Mouse (Mus musculus): ENCODE measurements at regions not wholly inside any gene's neighbourhood (a gene's known extent, or its start where the extent isn't known, plus 50 kb on each side); places are given as distances from the start of the nearest gene placed in this dataset.

- DNase-seq: no peak
Measured at GRCm38 (mm10) chr4:56036334-56036733, 504.1 kb upstream of the Klf4 start.

- DNase-seq: no peak
Measured at GRCm38 (mm10) chr4:56035543-56035942, 503.3 kb upstream of the Klf4 start.

- DNase-seq: no peak
Measured at GRCm38 (mm10) chr4:56028441-56028840, 496.2 kb upstream of the Klf4 start.

- no peak for DNase-seq
Measured at GRCm38 (mm10) chr4:56027258-56027657, 495.0 kb upstream of the Klf4 start.

- no peak for DNase-seq
Measured at GRCm38 (mm10) chr4:56024478-56024877, 492.2 kb upstream of the Klf4 start.

- no peak for DNase-seq
Measured at GRCm38 (mm10) chr4:56018212-56018611, 485.9 kb upstream of the Klf4 start.

GRCm38 (mm10) chr4:56015481-56015880, 483.2 kb upstream of the Klf4 start:
- DNase-seq: no peak

- DNase-seq: no peak
Measured at GRCm38 (mm10) chr4:56008287-56008686, 476.0 kb upstream of the Klf4 start.

GRCm38 (mm10) chr4:56004227-56004626, 472.0 kb upstream of the Klf4 start:
- no peak for DNase-seq

- DNase-seq: no peak
Measured at GRCm38 (mm10) chr4:56001312-56001731, 469.1 kb upstream of the Klf4 start.

- DNase-seq: no peak
Measured at GRCm38 (mm10) chr4:55984026-55984425, 451.8 kb upstream of the Klf4 start.

- DNase-seq: no peak
Measured at GRCm38 (mm10) chr4:55978539-55978938, 446.3 kb upstream of the Klf4 start.

- no peak for DNase-seq
Measured at GRCm38 (mm10) chr4:55976265-55976664, 444.0 kb upstream of the Klf4 start.

GRCm38 (mm10) chr4:55973706-55974105, 441.4 kb upstream of the Klf4 start:
- no peak for DNase-seq

GRCm38 (mm10) chr4:55972235-55972819, 440.1 kb upstream of the Klf4 start:
- DNase-seq: peak; percentile 4

GRCm38 (mm10) chr4:55960063-55960462, 427.8 kb upstream of the Klf4 start:
- DNase-seq: no peak

GRCm38 (mm10) chr4:55953701-55954100, 421.4 kb upstream of the Klf4 start:
- DNase-seq: no peak

GRCm38 (mm10) chr4:55952220-55952619, 420.0 kb upstream of the Klf4 start:
- DNase-seq: no peak

- no peak for DNase-seq
Measured at GRCm38 (mm10) chr4:55941423-55941822, 409.2 kb upstream of the Klf4 start.

- DNase-seq: no peak
Measured at GRCm38 (mm10) chr4:55938383-55938782, 406.1 kb upstream of the Klf4 start.

GRCm38 (mm10) chr4:55937833-55938232, 405.6 kb upstream of the Klf4 start:
- no peak for DNase-seq

GRCm38 (mm10) chr4:55929141-55929782, 397.0 kb upstream of the Klf4 start:
- peak; percentile 5 for DNase-seq

- peak; percentile 14 for DNase-seq
Measured at GRCm38 (mm10) chr4:55928670-55929069, 396.4 kb upstream of the Klf4 start.

- DNase-seq: no peak
Measured at GRCm38 (mm10) chr4:55928196-55928595, 395.9 kb upstream of the Klf4 start.

GRCm38 (mm10) chr4:55927391-55927790, 395.1 kb upstream of the Klf4 start:
- DNase-seq: no peak

Measured in right cerebral cortex, postnatal 25 days (tissue).